Mouse (Mus musculus) retina, embryonic 14.5 days (tissue): ENCODE measurements around the gene Dnajb6.
"Not testable (repeated sequence)": the region's sequence is repeated elsewhere in the genome, so short reads cannot be mapped to it uniquely, and the experiment has no call there.

Experiments
- DNase-seq: peaks from one replicate; pipeline ENCODE4 v3.0.0-alpha.2; 2015; ENCODE audit warnings: low spot score

Gene Dnajb6

GRCm38 (mm10) chr5:29770935-29771334, 35.4 kb downstream of the Dnajb6 start:
- no peak for DNase-seq

GRCm38 (mm10) chr5:29772038-29772437, 36.5 kb downstream of the Dnajb6 start:
- DNase-seq: no peak

GRCm38 (mm10) chr5:29772651-29773330, 37.3 kb downstream of the Dnajb6 start:
- DNase-seq: no peak

GRCm38 (mm10) chr5:29773460-29774150, 38.1 kb downstream of the Dnajb6 start:
- no peak for DNase-seq

- no peak for DNase-seq
Observed at GRCm38 (mm10) chr5:29775437-29775836, 39.9 kb downstream of the Dnajb6 start.

- no peak for DNase-seq
Observed at GRCm38 (mm10) chr5:29778029-29778428, 42.5 kb downstream of the Dnajb6 start.

- DNase-seq: not testable (repeated sequence)
Observed at GRCm38 (mm10) chr5:29779733-29780132, 44.2 kb downstream of the Dnajb6 start.

GRCm38 (mm10) chr5:29782261-29782660, 46.8 kb downstream of the Dnajb6 start:
- DNase-seq: no peak

GRCm38 (mm10) chr5:29784906-29785305, 49.4 kb downstream of the Dnajb6 start:
- DNase-seq: not testable (repeated sequence)

- DNase-seq: not testable (repeated sequence)
Observed at GRCm38 (mm10) chr5:29785953-29786352, 50.5 kb downstream of the Dnajb6 start.

- not testable (repeated sequence) for DNase-seq
Observed at GRCm38 (mm10) chr5:29794933-29795332, 59.4 kb downstream of the Dnajb6 start.

GRCm38 (mm10) chr5:29808940-29809339, 73.5 kb downstream of the Dnajb6 start:
- DNase-seq: no peak

- not testable (repeated sequence) for DNase-seq
Observed at GRCm38 (mm10) chr5:29811377-29811921, 76.0 kb downstream of the Dnajb6 start.

- DNase-seq: no peak
Observed at GRCm38 (mm10) chr5:29816523-29817242, 81.2 kb downstream of the Dnajb6 start.

- no peak for DNase-seq
Observed at GRCm38 (mm10) chr5:29817400-29817799, 81.9 kb downstream of the Dnajb6 start.

GRCm38 (mm10) chr5:29818287-29818686, 82.8 kb downstream of the Dnajb6 start:
- DNase-seq: no peak

- peak; percentile 67 for DNase-seq
Observed at GRCm38 (mm10) chr5:29824796-29825195, 89.3 kb downstream of the Dnajb6 start.

GRCm38 (mm10) chr5:29826780-29827179, 91.3 kb downstream of the Dnajb6 start:
- no peak for DNase-seq

- DNase-seq: no peak
Observed at GRCm38 (mm10) chr5:29842444-29843166, 107.1 kb downstream of the Dnajb6 start.

- DNase-seq: no peak
Observed at GRCm38 (mm10) chr5:29845038-29845437, 109.5 kb downstream of the Dnajb6 start.

- DNase-seq: no peak
Observed at GRCm38 (mm10) chr5:29847494-29847893, 112.0 kb downstream of the Dnajb6 start.

- no peak for DNase-seq
Observed at GRCm38 (mm10) chr5:29848091-29848490, 112.6 kb downstream of the Dnajb6 start.
